Comparison of ENCODE assay signal across 9 mouse cellular contexts in the genomic region with DNA sequence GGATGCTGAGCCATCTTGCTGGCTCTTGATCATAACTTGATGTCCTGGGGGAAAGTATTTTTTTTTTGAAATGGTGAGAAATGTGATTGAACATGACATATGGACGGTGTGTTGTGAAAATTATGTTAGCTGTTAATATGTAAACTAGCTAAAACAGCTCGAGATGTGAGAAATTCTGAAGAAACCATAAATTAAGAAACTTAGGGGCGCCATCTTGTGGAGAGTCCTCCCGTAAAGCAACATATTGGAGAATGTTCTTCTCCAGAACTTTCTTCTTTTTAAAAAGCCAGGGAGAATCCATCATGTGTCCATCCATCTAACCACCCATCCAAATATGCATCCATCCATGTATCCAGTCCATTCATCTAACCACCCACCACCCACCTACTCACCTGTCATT.
DNase-seq lines count a peak whose midpoint lies in the region; ATAC-seq lines count a peak whose summit lies in the region.
"Had no signal": no experiment of that assay in that cellular context is flagged by ENCODE, and none has a peak within 500 bp of the region (broad histone marks: within the 10 kb centered on the region; RNA-seq: fewer than 3 reads in every experiment).

No protein-coding gene starts in this region.

- H3K27ac ChIP-seq in embryonic facial prominence, embryonic 14.5 days (replicated peaks; ENCODE audit: low read depth, low read length): no peak overlapping the region
- H3K27ac ChIP-seq: macrophage had no signal

- no peak for ATAC-seq in cerebellum, adult (ENCODE audit: insufficient number of reproducible peaks, low FRiP score, low TSS enrichment)
- no peak for ATAC-seq in embryonic facial prominence, embryonic 14.5 days (ENCODE audit: low read depth)
- no peak for ATAC-seq in monocyte, adult 5-6 weeks (replicated peaks; ENCODE audit: insufficient number of reproducible peaks, low FRiP score, low TSS enrichment, poor library complexity, severe bottlenecking)

- H3K4me3 ChIP-seq in embryonic facial prominence, embryonic 14.5 days (ENCODE audit: low read depth, low read length): no peak overlapping the region

- H3K27me3 ChIP-seq in embryonic facial prominence, embryonic 14.5 days (replicated peaks; ENCODE audit: control insufficient read depth, insufficient read depth, low read length): no peaks in the 10 kb centered on the region

- H3K4me1 ChIP-seq in embryonic facial prominence, embryonic 14.5 days (ENCODE audit: control insufficient read depth, insufficient read depth, low read length): no peaks in the 10 kb centered on the region

- no peak overlapping the region for H3K9ac ChIP-seq in embryonic facial prominence, embryonic 14.5 days (ENCODE audit: low read depth, low read length)

- DNase-seq in cerebellum, adult 9-10 months: peak; percentile 30
- peak; percentile 45 for DNase-seq in layer of hippocampus, adult 11-12 months (ENCODE audit: low spot score)
- DNase-seq in layer of hippocampus, adult 9-11 months: no peak
- peak; percentile 66 for DNase-seq in 3T3-L1 (ENCODE audit: low read depth, low spot score)
- peak; percentile 37 for DNase-seq in embryonic facial prominence, embryonic 14.5 days (ENCODE audit: low spot score)
- no peak for DNase-seq in T-cell, adult 2 months (ENCODE audit: low spot score)

- 44% methylated on average over 4 of the region's 4 CpGs for WGBS in embryonic facial prominence, embryonic 14.5 days

- H3K36me3 ChIP-seq in embryonic facial prominence, embryonic 14.5 days (ENCODE audit: control insufficient read depth, insufficient read depth, low read length): no peaks in the 10 kb centered on the region

- H3K4me2 ChIP-seq in embryonic facial prominence, embryonic 14.5 days (ENCODE audit: low read depth, low read length): no peak overlapping the region

- H3K9me3 ChIP-seq in embryonic facial prominence, embryonic 14.5 days (ENCODE audit: control insufficient read depth, low read length): no peaks in the 10 kb centered on the region

Comparison
In these comparisons a context has a peak if more than half of its experiments do, and no peak if none do; other contexts are left out.
1. DNase-seq: peak in cerebellum, adult 9-10 months (single experiment), layer of hippocampus, adult 11-12 months (single experiment), 3T3-L1 (single experiment) and embryonic facial prominence, embryonic 14.5 days (single experiment); none in layer of hippocampus, adult 9-11 months (single experiment) and T-cell, adult 2 months (single experiment).